Mouse (Mus musculus) forebrain, embryonic 12.5 days (tissue): Measurements from ENCODE around the gene Klf4. TPM values are rescaled to one million over a fixed set of nuclear protein-coding genes. Genes with fewer than 3 reads are reported as not detected.

Experiments
- ATAC-seq: fragments of 200-750 bp; cut with Nextera tagmentation; 2 replicates; pipeline ENCODE4 v1.8.0; 2017; ENCODE audit warnings: moderate TSS enrichment; ENCODE audit not compliant: low FRiP score
- H3K27ac ChIP-seq: fragments of 300-500 bp; sonication (generic); 2 replicates; pipeline ENCODE4 v1.5.1; 2016; ENCODE audit warnings: mild to moderate bottlenecking
- H3K27me3 ChIP-seq: fragments of 300-500 bp; sonication (generic); 2 replicates; pipeline ENCODE4 v1.6.1; 2016; ENCODE audit warnings: mild to moderate bottlenecking
- H3K36me3 ChIP-seq: fragments of 300-500 bp; sonication (generic); replicated peaks from 2 replicates; pipeline ENCODE4 v1.6.1; 2016; ENCODE audit warnings: mild to moderate bottlenecking
- H3K4me1 ChIP-seq: fragments of 300-500 bp; sonication (generic); 2 replicates; pipeline ENCODE4 v1.6.1; 2016
- H3K4me2 ChIP-seq: fragments of 300-500 bp; sonication (generic); 2 replicates; pipeline ENCODE4 v1.6.1; 2016; ENCODE audit warnings: mild to moderate bottlenecking, moderate library complexity
- H3K4me3 ChIP-seq: fragments of 300-500 bp; sonication (generic); replicated peaks from 2 replicates; pipeline ENCODE4 v1.5.1; 2016; ENCODE audit warnings: mild to moderate bottlenecking
- H3K9ac ChIP-seq: fragments of 300-500 bp; sonication (generic); 2 replicates; pipeline ENCODE4 v1.6.1; 2016; ENCODE audit warnings: mild to moderate bottlenecking
- H3K9me3 ChIP-seq: fragments of 300-500 bp; sonication (generic); 2 replicates; pipeline ENCODE4 v1.6.1; 2016
- WGBS: fragments of 180-500 bp; shearing (Covaris S2); methylation state at CpG from one replicate; pipeline ENCODE4 v1.1.7; 2016; 5-methylcytosine and 5-hydroxymethylcytosine counted together
- polyA plus RNA-seq: library from polyadenylated mRNA; unstranded; fragments of >200 nt; fragmentation: Nextera tagmentation; extraction: Ambion mirVana; gene quantifications from 2 replicates; pipeline ENCODE4 v1.2.1, GENCODE M21; 2016

The Klf4 gene
- polyA plus RNA-seq, 1 experiment from 2014 or later: 2.2 TPM

DNA sequence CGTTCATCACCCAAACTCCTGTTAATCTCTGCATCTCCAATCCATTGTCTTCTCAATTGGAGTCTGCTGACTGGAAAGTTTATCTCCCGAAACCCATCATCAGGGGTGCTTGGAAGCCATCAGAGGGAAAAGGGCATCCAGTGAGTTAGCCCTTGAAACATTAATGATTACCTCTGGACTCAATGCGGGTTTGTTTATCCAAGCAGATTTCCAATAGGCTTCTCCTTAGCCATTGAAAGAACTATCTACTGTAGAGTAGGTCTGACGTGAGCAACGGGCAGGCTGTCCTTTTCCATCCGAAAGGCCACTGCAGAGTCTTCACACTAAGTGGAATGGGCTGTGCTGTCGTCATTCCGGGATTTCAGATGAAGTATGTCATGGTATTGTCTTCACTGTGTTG lies 16.2 kb downstream of the Klf4 start:
- Histone ChIP-seq H3K4me3 (no peak overlapping the region), H3K27me3 (peaks cover 18% of the 10 kb centered on the region), H3K36me3 (no peaks in the 10 kb centered on the region), H3K4me2 (no peak overlapping the region), H3K27ac (no peak overlapping the region), H3K4me1 (peaks cover 10% of the 10 kb centered on the region), H3K9me3 (no peaks in the 10 kb centered on the region), H3K9ac (no peak overlapping the region)
- 87% methylated on average over 8 of the region's 8 CpGs for WGBS
- ATAC-seq: no peak

DNA sequence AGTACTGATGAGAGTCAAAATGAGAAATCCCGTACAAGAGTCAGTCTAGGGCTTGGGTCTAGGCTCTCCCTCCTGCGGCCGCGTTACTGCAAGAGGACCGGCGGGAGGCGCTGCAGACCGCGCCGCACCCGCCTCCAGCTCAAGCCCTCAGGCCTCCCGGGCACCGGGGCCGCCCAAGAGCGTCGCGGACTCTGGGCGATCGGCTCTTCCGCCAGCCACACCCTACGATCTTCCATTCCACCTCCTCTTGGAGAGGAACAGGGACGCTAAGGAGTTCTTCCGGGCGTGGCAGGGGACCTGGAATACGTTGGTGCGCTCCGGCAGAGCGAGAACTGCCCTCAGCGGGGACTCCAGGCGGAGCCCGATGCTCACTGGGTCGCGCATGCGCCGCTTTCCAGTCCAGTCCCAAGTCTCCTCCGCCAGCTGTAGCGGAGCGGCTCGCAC lies 17.5 kb downstream of the Klf4 start:
- peaks cover 7% of the 10 kb centered on the region for H3K4me1 ChIP-seq
- H3K9ac ChIP-seq: peak overlapping the region; percentile 69
- H3K4me2 ChIP-seq: peak overlapping the region; percentile 64
- no peaks in the 10 kb centered on the region for H3K36me3 ChIP-seq
- under 1% methylated on average over 39 of the region's 39 CpGs for WGBS
- H3K9me3 ChIP-seq: no peaks in the 10 kb centered on the region
- H3K27ac ChIP-seq: 0 out of 2 replicates have a peak overlapping the region, but pooled peaks have one; percentile 53
- ATAC-seq: peak; percentile 98
- peaks cover 18% of the 10 kb centered on the region for H3K27me3 ChIP-seq
- H3K4me3 ChIP-seq: peak overlapping the region; percentile 58

DNA sequence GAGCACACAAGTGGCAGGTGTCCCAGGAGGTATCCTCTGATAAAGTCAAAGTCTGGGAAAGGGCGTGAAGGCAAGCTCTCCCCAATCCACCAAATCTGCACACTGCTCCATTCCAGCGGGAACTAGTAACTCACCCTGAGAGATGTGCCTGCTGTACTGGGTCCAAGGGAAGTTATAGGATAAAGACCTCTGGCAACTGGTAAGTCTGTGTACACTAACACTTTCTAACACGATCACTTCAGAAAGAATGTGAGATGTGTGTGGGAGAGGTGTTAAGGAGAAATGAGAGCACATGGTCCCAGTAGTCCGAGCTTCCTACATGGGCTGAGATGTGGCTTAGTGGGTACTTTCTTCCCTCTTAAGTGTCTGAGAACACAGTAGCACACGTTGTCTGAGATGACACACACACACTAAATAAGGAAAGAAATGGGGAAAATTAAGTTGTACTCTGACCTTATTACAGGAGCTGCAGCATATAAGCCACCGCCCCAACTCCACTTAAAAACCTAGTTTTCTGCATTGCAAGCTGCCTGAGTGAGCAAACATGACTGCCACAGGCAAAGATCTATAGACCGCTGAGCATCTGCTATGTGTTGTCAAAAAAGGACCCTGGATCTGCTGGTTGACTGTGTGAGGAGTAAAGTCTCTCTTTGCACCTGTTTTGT lies 18.5 kb downstream of the Klf4 start:
- WGBS: 85% methylated on average over 7 of the region's 7 CpGs
- Histone ChIP-seq H3K36me3 (no peaks in the 10 kb centered on the region), H3K27me3 (peaks cover 18% of the 10 kb centered on the region), H3K4me2 (no peak overlapping the region), H3K9ac (no peak overlapping the region), H3K4me1 (peaks cover 3% of the 10 kb centered on the region; the same call in 1 of the 2 replicates), H3K9me3 (no peaks in the 10 kb centered on the region), H3K4me3 (no peak overlapping the region), H3K27ac (no peak overlapping the region)
- ATAC-seq: no peak

DNA sequence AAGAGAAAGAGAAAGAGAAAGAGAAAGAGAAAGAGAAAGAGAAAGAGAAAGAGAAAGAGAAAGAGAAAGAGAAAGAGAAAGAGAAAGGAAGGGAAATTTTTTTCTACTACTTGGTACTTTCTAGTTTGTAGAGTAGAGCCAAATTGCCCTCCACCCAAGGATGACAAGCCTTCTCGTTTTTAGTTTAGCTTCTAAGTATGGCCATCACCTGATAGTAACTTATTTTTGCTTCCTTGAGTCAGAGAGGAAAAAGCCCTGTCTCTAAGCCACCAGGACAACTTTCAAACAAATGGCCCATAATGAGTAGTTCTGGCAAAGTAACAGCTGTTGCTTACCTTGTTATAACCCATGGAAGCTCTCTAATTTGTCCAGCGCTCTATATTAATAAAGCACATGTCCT lies 20.9 kb downstream of the Klf4 start:
- no peaks in the 10 kb centered on the region for H3K36me3 ChIP-seq
- peaks cover 3% of the 10 kb centered on the region; the same call in 1 of the 2 replicates for H3K4me1 ChIP-seq
- no peak overlapping the region for H3K4me2 ChIP-seq
- H3K27ac ChIP-seq: no peak overlapping the region
- H3K27me3 ChIP-seq: peaks cover 18% of the 10 kb centered on the region
- H3K9ac ChIP-seq: no peak overlapping the region
- ATAC-seq: no peak
- H3K9me3 ChIP-seq: no peaks in the 10 kb centered on the region
- no peak overlapping the region for H3K4me3 ChIP-seq
- 91% methylated on average over 2 of the region's 2 CpGs for WGBS

DNA sequence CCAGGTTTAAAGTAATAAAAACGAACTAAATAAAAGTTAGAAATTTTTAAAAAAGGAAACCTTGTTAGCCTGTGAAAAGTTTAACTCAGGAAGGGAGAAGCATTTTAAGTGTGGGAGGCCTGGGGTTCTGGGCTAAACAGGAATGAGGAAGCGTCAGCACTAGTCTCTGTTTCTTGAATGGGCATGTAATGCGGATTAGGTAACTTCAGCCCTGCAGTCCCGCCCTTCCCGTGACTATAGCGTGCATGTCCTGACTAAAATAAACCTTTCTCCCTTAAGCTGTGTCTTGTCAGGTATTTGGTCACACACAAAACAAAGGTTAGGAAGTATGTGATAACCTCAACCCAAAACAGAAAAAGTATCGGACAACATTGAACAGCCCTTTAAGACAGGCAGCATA lies 23.6 kb downstream of the Klf4 start:
- Histone ChIP-seq H3K4me2 (no peak overlapping the region), H3K4me3 (no peak overlapping the region), H3K9ac (no peak overlapping the region), H3K4me1 (no peaks in the 10 kb centered on the region), H3K9me3 (no peaks in the 10 kb centered on the region), H3K27ac (no peak overlapping the region), H3K27me3 (peaks cover 5% of the 10 kb centered on the region), H3K36me3 (no peaks in the 10 kb centered on the region)
- 92% methylated on average over 7 of the region's 7 CpGs for WGBS
- ATAC-seq: no peak

DNA sequence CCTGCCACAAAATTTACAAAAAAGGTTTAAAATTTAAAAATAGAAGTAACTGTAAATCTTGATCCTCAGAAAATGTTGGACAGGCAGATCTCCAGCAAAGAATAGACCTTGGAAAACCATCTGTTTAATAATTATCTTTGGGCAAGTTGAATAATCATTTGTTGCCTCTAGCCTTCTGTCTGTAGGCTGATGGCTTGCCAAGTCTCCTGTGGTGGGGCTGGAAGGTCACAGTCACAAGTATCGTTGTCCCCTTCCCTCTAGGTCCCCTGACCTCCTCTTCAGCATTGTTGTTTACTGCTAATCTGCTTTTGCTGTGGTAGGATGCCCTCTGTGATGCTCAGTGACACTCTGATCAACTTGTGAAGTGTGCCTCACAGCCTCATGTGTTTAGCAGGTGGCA lies 33.6 kb downstream of the Klf4 start:
- Histone ChIP-seq H3K9me3 (no peaks in the 10 kb centered on the region), H3K27ac (no peak overlapping the region), H3K4me2 (no peak overlapping the region), H3K4me3 (no peak overlapping the region), H3K27me3 (no peaks in the 10 kb centered on the region), H3K36me3 (no peaks in the 10 kb centered on the region), H3K9ac (no peak overlapping the region), H3K4me1 (no peaks in the 10 kb centered on the region)
- no peak for ATAC-seq
- 46% methylated on average over 1 of the region's 1 CpGs for WGBS

DNA sequence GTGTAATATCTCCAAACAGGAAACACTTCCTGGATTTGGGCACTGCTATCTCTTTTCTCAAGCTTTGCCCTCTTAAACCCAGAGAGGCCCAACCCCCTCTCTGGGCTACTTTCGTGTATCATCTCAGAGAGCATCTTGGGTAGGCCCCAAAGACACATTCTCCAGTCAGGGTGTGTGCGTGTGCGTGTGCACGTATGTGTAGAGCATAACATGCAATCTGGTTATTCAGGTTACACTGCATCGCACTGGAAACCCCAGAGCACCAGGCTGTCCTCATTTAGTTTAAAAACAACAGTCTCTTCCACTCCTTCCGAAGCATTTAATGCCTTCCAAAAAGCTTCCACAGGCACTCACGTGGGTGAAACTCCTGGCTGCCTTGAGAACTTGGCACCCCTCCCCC lies 35.9 kb downstream of the Klf4 start:
- Histone ChIP-seq H3K4me1 (no peaks in the 10 kb centered on the region), H3K36me3 (no peaks in the 10 kb centered on the region), H3K9me3 (no peaks in the 10 kb centered on the region), H3K27me3 (no peaks in the 10 kb centered on the region), H3K27ac (no peak overlapping the region), H3K4me3 (no peak overlapping the region), H3K9ac (no peak overlapping the region), H3K4me2 (no peak overlapping the region)
- 87% methylated on average over 7 of the region's 7 CpGs for WGBS
- no peak for ATAC-seq

DNA sequence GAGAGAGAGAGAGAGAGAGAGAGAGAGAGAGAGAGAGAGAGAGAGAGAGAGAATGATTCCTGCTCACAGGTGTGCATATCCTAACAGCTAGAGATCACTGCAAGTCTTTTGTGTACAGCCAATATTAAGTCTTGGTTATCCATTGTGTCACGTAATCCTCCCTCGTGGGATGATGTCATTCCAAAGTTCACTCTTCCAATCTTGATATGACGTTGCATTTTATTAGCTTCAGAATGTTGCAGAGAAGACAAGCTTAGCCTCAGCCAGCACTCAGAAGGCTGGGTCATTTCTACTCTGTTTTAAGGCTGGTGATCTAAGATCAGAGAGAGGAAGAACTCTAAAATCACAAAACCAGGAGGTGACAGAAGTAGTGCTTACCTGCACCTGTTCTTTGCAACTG lies 39.0 kb downstream of the Klf4 start:
- ATAC-seq: no peak
- no peak overlapping the region for H3K4me3 ChIP-seq
- H3K4me2 ChIP-seq: no peak overlapping the region
- H3K36me3 ChIP-seq: no peaks in the 10 kb centered on the region
- H3K27me3 ChIP-seq: no peaks in the 10 kb centered on the region
- 84% methylated on average over 3 of the region's 3 CpGs for WGBS
- no peak overlapping the region for H3K9ac ChIP-seq
- no peaks in the 10 kb centered on the region for H3K9me3 ChIP-seq
- no peaks in the 10 kb centered on the region for H3K4me1 ChIP-seq
- H3K27ac ChIP-seq: no peak overlapping the region

DNA sequence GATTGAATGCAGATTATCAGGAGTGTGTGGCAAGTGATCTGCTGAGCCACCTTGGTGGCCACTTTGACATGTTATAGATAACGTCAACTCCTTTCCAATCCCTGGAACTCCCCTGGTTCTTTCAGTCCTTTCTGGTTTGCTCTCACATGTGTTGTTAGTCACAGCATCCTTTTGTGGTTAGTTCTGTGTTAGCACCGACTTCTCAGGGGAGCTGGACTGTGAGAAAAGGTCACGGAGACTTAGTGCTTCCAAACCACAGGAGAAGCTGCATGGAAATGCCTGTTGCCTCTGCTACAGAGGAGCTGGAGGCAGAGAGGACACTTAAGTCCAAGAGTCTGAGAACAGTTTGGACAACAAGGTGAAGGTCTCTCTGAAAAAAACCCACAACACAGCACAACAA lies 42.9 kb downstream of the Klf4 start:
- H3K9ac ChIP-seq: no peak overlapping the region
- H3K27ac ChIP-seq: no peak overlapping the region
- WGBS: 86% methylated on average over 3 of the region's 3 CpGs
- no peak overlapping the region for H3K4me2 ChIP-seq
- no peaks in the 10 kb centered on the region for H3K27me3 ChIP-seq
- H3K4me1 ChIP-seq: no peaks in the 10 kb centered on the region
- no peak for ATAC-seq
- no peaks in the 10 kb centered on the region for H3K36me3 ChIP-seq
- no peak overlapping the region for H3K4me3 ChIP-seq
- no peaks in the 10 kb centered on the region for H3K9me3 ChIP-seq

DNA sequence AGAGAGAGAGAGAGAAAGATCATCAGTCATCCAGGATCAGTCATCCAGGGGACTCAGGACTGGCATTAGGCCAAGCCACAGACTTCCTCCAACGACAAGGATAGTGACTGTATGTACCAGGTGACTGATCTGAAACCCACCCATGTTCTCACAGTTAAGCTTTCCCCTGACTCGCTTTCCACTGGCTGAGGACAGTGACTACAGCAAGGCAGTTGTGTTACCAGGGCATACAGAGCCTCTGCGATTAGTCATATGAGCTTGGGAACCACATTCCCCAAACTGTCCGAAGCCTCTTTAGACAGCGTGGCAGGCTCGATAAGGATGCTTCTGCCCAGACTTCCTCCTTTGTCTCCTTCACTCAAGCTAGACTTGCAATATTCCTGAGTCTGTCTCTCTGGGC lies 43.7 kb downstream of the Klf4 start:
- no peaks in the 10 kb centered on the region for H3K36me3 ChIP-seq
- H3K4me3 ChIP-seq: no peak overlapping the region
- no peak overlapping the region for H3K27ac ChIP-seq
- no peaks in the 10 kb centered on the region for H3K27me3 ChIP-seq
- H3K9me3 ChIP-seq: no peaks in the 10 kb centered on the region
- no peak overlapping the region for H3K9ac ChIP-seq
- H3K4me2 ChIP-seq: no peak overlapping the region
- no peak for ATAC-seq
- WGBS: 86% methylated on average over 6 of the region's 6 CpGs
- H3K4me1 ChIP-seq: no peaks in the 10 kb centered on the region

DNA sequence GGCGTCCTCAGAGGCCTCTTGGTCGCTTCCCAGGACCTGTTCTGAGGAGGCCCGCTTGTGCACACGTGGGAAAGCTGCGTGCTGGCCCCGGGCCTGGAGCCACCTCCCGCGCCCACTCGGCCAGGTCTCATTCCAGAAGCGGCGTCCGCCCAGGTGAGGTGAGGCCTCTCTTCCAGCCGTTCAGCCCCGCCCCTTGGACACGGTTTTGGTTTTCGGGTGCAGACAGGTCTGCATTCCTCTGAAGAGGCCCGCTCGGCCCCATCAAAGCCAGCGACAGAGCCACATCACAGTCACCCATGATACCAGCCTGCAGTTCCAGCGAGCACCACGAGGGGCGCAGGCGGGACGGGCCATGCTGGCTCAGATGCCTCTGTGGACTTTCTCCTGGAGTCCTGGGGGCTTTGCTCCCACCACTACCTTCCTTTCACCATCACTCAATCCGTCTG lies 51.9 kb downstream of the Klf4 start:
- Histone ChIP-seq H3K27ac (no peak overlapping the region), H3K4me1 (0 out of 2 replicates have a peak, but pooled peaks cover 5% of the 10 kb centered on the region), H3K4me3 (peak overlapping the region; percentile 15; the same call in 1 of the 2 replicates), H3K4me2 (peak overlapping the region; percentile 54), H3K36me3 (no peaks in the 10 kb centered on the region), H3K27me3 (peaks cover 4% of the 10 kb centered on the region; the same call in 1 of the 2 replicates), H3K9ac (no peak overlapping the region), H3K9me3 (no peaks in the 10 kb centered on the region)
- ATAC-seq: peak; percentile 82
- 15% methylated on average over 25 of the region's 25 CpGs for WGBS

DNA sequence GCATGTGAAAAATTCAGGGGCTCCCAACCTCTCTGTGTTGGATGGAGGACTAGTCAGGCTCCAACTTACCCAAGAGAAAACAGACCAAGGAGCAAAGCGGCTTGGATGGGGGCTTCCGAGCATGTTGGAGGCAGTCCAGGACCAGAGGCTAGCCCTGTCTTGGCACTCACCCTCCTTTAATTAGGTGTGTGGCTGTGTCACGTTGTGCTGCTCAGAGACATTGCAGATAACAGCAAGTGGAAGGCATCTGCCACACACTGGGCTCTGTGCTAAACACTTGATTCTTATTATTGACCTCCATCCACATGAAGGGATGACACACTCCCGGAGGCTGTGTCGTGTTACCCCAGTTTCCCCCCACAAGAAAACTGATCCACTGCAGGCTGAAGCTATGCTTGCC lies 53.9 kb downstream of the Klf4 start:
- 68% methylated on average over 5 of the region's 5 CpGs for WGBS
- H3K27me3 ChIP-seq: peaks cover 4% of the 10 kb centered on the region; the same call in 1 of the 2 replicates
- no peaks in the 10 kb centered on the region for H3K36me3 ChIP-seq
- 0 out of 2 replicates have a peak, but pooled peaks cover 5% of the 10 kb centered on the region for H3K4me1 ChIP-seq
- no peak overlapping the region for H3K4me3 ChIP-seq
- no peaks in the 10 kb centered on the region for H3K9me3 ChIP-seq
- H3K9ac ChIP-seq: no peak overlapping the region
- ATAC-seq: no peak
- H3K27ac ChIP-seq: no peak overlapping the region
- no peak overlapping the region for H3K4me2 ChIP-seq

DNA sequence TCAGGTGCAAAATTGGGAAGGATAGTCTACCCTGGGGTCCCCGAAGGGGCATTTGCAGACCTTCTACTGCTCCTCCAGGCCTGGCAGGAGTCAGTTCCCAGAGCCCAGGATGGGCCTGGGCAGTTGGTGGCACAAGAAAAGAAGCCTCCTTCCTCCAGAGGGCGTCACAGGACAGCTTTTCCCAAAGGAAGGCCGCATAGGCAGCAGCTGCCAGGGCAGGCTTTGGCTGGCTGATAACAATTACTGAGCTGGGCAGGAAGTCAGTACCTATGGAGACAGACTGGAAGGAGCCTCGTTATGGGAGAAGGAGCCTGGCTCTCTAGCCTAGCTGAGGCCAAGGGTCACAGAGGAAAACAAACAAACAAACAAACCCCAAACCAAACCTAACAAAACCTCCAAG lies 54.3 kb downstream of the Klf4 start:
- 39% methylated on average over 4 of the region's 4 CpGs for WGBS
- H3K9me3 ChIP-seq: no peaks in the 10 kb centered on the region
- no peak overlapping the region for H3K4me2 ChIP-seq
- H3K36me3 ChIP-seq: no peaks in the 10 kb centered on the region
- H3K4me1 ChIP-seq: 0 out of 2 replicates have a peak, but pooled peaks cover 5% of the 10 kb centered on the region
- no peak overlapping the region for H3K27ac ChIP-seq
- no peak for ATAC-seq
- H3K9ac ChIP-seq: no peak overlapping the region
- peaks cover 4% of the 10 kb centered on the region; the same call in 1 of the 2 replicates for H3K27me3 ChIP-seq
- no peak overlapping the region for H3K4me3 ChIP-seq
